ENCODE assay signal across 8 mouse cellular contexts in genomic region chrX:166479365-166479983, GRCm38 (mm10). TPM values are rescaled to one million over a fixed set of nuclear protein-coding genes. Genes with fewer than 3 reads are reported as not detected.
DNase-seq lines count a peak whose midpoint lies in the region; ATAC-seq and TF ChIP-seq lines count a peak whose summit lies in the region.

TSS of gene Rab9 (minus strand) at chrX:166479867.

- H3K4me3 ChIP-seq in E14TG2a.4 (replicated peaks; ENCODE audit: low read length) = peak within 1 kb of the TSS; percentile 84
- H3K4me3 ChIP-seq in forebrain, embryonic 13.5 days = peak within 1 kb of the TSS; percentile 59
- H3K4me3 ChIP-seq in neural tube, embryonic 15.5 days (replicated peaks) = peak within 1 kb of the TSS; percentile 59

- H3K27me3 ChIP-seq in E14TG2a.4 (ENCODE audit: insufficient read depth, low read length) = no peaks in the 10 kb centered on the region
- no peaks in the 10 kb centered on the region for H3K27me3 ChIP-seq in forebrain, embryonic 13.5 days
- no peaks in the 10 kb centered on the region; the same call in none of the 2 replicates for H3K27me3 ChIP-seq in neural tube, embryonic 15.5 days (replicated peaks)

- H3K9me3 ChIP-seq in E14TG2a.4 (ENCODE audit: low read length) = no peaks in the 10 kb centered on the region
- H3K9me3 ChIP-seq in forebrain, embryonic 13.5 days (replicated peaks) = no peaks in the 10 kb centered on the region
- no peaks in the 10 kb centered on the region for H3K9me3 ChIP-seq in neural tube, embryonic 15.5 days (replicated peaks)

- no peak for TF ChIP-seq CTCF in E14TG2a.4 (conservative IDR thresholded peaks at IDR 0.05; ENCODE audit: low read length)

- H3K4me1 ChIP-seq in E14TG2a.4 (replicated peaks; ENCODE audit: low read depth, low read length) = peaks cover 30% of the 10 kb centered on the region
- H3K4me1 ChIP-seq in forebrain, embryonic 13.5 days = peaks cover 9% of the 10 kb centered on the region; the same call in 1 of the 2 replicates
- H3K4me1 ChIP-seq in neural tube, embryonic 15.5 days = 0 out of 2 replicates have a peak, but pooled peaks cover 9% of the 10 kb centered on the region

- H3K4me2 ChIP-seq in forebrain, embryonic 13.5 days = peak within 1 kb of the TSS; percentile 68
- H3K4me2 ChIP-seq in neural tube, embryonic 15.5 days = peak within 1 kb of the TSS; percentile 62

- peak within 1 kb of the TSS; percentile 54; the same call in 1 of the 2 replicates for H3K27ac ChIP-seq in forebrain, embryonic 13.5 days
- H3K27ac ChIP-seq in neural tube, embryonic 15.5 days (replicated peaks) = peak within 1 kb of the TSS; percentile 84

- peak within 1 kb of the TSS; percentile 72 for H3K9ac ChIP-seq in forebrain, embryonic 13.5 days
- H3K9ac ChIP-seq in neural tube, embryonic 15.5 days (replicated peaks) = peak within 1 kb of the TSS; percentile 53

- WGBS in forebrain, embryonic 13.5 days = 16% methylated on average over 41 of the region's 41 CpGs
- 20% methylated on average over 37 of the region's 41 CpGs for WGBS in neural tube, embryonic 15.5 days

- peak; percentile 99 for ATAC-seq in forebrain, embryonic 13.5 days
- peak; percentile 99 for ATAC-seq in neural tube, embryonic 15.5 days (ENCODE audit: low FRiP score)

- intact Hi-C loops in heart, postnatal 10 days (cut with DNase I) = no loop called here

- peaks cover 25% of the 10 kb centered on the region for H3K36me3 ChIP-seq in E14TG2a.4 (ENCODE audit: insufficient read depth, low read length)
- no peaks in the 10 kb centered on the region for H3K36me3 ChIP-seq in forebrain, embryonic 13.5 days (ENCODE audit: poor library complexity, severe bottlenecking)
- H3K36me3 ChIP-seq in neural tube, embryonic 15.5 days = no peaks in the 10 kb centered on the region

- DNase-seq in c-Kit-positive CD71-positive TER-119-positive erythroid progenitor cells, embryonic 14.5 days (ENCODE audit: low spot score) = peak; percentile 83
- peak; percentile 93 for DNase-seq in heart, postnatal 10 days
- DNase-seq in layer of hippocampus, adult 11-12 months (ENCODE audit: low spot score) = peak; percentile 90
- DNase-seq in lung, adult 18-20 months = peak; percentile 92 to 95
- DNase-seq in testis, postnatal 14 days (ENCODE audit: low spot score) = peak; percentile 96

RNA-seq across cellular contexts. Expression of gene Rab9, which starts in this region (rescaled TPM):
- polyA plus RNA-seq in forebrain, embryonic 13.5 days (2015; fragmentation: Nextera tagmentation; extraction: Ambion mirVana) = 46.1 and 51.5 TPM in 2 replicates
- 10 to 100 TPM; 26.9 to 28.1 TPM for total RNA-seq in heart, postnatal 10 days (2021)
- 51.6 and 52.7 TPM in 2 replicates for polyA plus RNA-seq in neural tube, embryonic 15.5 days (2015; fragmentation: Nextera tagmentation; extraction: Ambion mirVana)

Comparison
In these comparisons a context has a peak if more than half of its experiments do, and no peak if none do; other contexts are left out.
1. Peak in every context shown above with its lines: DNase-seq, ATAC-seq, H3K4me3 ChIP-seq and H3K27ac ChIP-seq.